Mouse (Mus musculus): ENCODE data around the gene Syt9. TPM values are rescaled to one million over a fixed set of nuclear protein-coding genes. Genes with fewer than 3 reads are reported as not detected.

The Syt9 gene
- polyA plus RNA-seq, 1 experiment from 2014 or later, result 6.9 TPM

GRCm38 (mm10) chr7:107516704-107517410 lies 146.3 kb downstream of the Syt9 start:
- ATAC-seq (replicated peaks; ENCODE audit: low FRiP score, low TSS enrichment, low read depth) (no peak), DNase-seq (ENCODE audit: low spot score) (no peak)
- H3K27me3 ChIP-seq (replicated peaks; ENCODE audit: control insufficient read depth, insufficient read depth, low read length), result no peaks in the 10 kb centered on the region
- H3K27ac ChIP-seq (ENCODE audit: low read depth), result no peak overlapping the region
- H3K9me3 ChIP-seq (ENCODE audit: control insufficient read depth, low read length), result no peaks in the 10 kb centered on the region
- WGBS, result 41% methylated on average over 8 of the region's 8 CpGs
- H3K36me3 ChIP-seq (ENCODE audit: control insufficient read depth, insufficient read depth, low read length), result no peaks in the 10 kb centered on the region
- H3K4me3 ChIP-seq (ENCODE audit: low read depth, low read length), result no peak overlapping the region
- H3K9ac ChIP-seq (ENCODE audit: low read length), result no peak overlapping the region
- H3K4me2 ChIP-seq (ENCODE audit: low read length), result no peak overlapping the region
- 0 out of 2 replicates have a peak, but pooled peaks cover 3% of the 10 kb centered on the region for H3K4me1 ChIP-seq (replicated peaks; ENCODE audit: control insufficient read depth, insufficient read depth, low read length)

- Histone ChIP-seq H3K27me3 (replicated peaks; ENCODE audit: control insufficient read depth, insufficient read depth, low read length) (no peaks in the 10 kb centered on the region), H3K4me1 (replicated peaks; ENCODE audit: control insufficient read depth, insufficient read depth, low read length) (0 out of 2 replicates have a peak, but pooled peaks cover 3% of the 10 kb centered on the region), H3K4me2 (ENCODE audit: low read length) (no peak overlapping the region), H3K9me3 (ENCODE audit: control insufficient read depth, low read length) (no peaks in the 10 kb centered on the region), H3K36me3 (ENCODE audit: control insufficient read depth, insufficient read depth, low read length) (no peaks in the 10 kb centered on the region), H3K4me3 (ENCODE audit: low read depth, low read length) (no peak overlapping the region), H3K27ac (ENCODE audit: low read depth) (no peak overlapping the region), H3K9ac (ENCODE audit: low read length) (no peak overlapping the region)
- 87% methylated on average over 12 of the region's 12 CpGs for WGBS
- DNase-seq (ENCODE audit: low spot score) (no peak), ATAC-seq (replicated peaks; ENCODE audit: low FRiP score, low TSS enrichment, low read depth) (no peak)
Measured at GRCm38 (mm10) chr7:107519256-107520025, 148.9 kb downstream of the Syt9 start.

- no peak overlapping the region for H3K27ac ChIP-seq (ENCODE audit: low read depth)
- H3K9ac ChIP-seq (ENCODE audit: low read length), result no peak overlapping the region
- no peaks in the 10 kb centered on the region for H3K27me3 ChIP-seq (replicated peaks; ENCODE audit: control insufficient read depth, insufficient read depth, low read length)
- no peak for ATAC-seq (replicated peaks; ENCODE audit: low FRiP score, low TSS enrichment, low read depth)
- no peak overlapping the region for H3K4me2 ChIP-seq (ENCODE audit: low read length)
- no peak for DNase-seq (ENCODE audit: low spot score)
- H3K4me3 ChIP-seq (ENCODE audit: low read depth, low read length), result no peak overlapping the region
- 82% methylated on average over 6 of the region's 6 CpGs for WGBS
- H3K4me1 ChIP-seq (replicated peaks; ENCODE audit: control insufficient read depth, insufficient read depth, low read length), result 0 out of 2 replicates have a peak, but pooled peaks cover 3% of the 10 kb centered on the region
- H3K36me3 ChIP-seq (ENCODE audit: control insufficient read depth, insufficient read depth, low read length), result no peaks in the 10 kb centered on the region
- H3K9me3 ChIP-seq (ENCODE audit: control insufficient read depth, low read length), result no peaks in the 10 kb centered on the region
Measured at GRCm38 (mm10) chr7:107521411-107521810, 150.9 kb downstream of the Syt9 start.

- Histone ChIP-seq H3K4me2 (ENCODE audit: low read length) (no peak overlapping the region), H3K27me3 (replicated peaks; ENCODE audit: control insufficient read depth, insufficient read depth, low read length) (no peaks in the 10 kb centered on the region), H3K36me3 (ENCODE audit: control insufficient read depth, insufficient read depth, low read length) (no peaks in the 10 kb centered on the region), H3K9ac (ENCODE audit: low read length) (no peak overlapping the region), H3K9me3 (ENCODE audit: control insufficient read depth, low read length) (no peaks in the 10 kb centered on the region), H3K4me1 (replicated peaks; ENCODE audit: control insufficient read depth, insufficient read depth, low read length) (no peaks in the 10 kb centered on the region), H3K4me3 (ENCODE audit: low read depth, low read length) (no peak overlapping the region), H3K27ac (ENCODE audit: low read depth) (no peak overlapping the region)
- DNase-seq (ENCODE audit: low spot score), result peak; percentile 64
- no peak for ATAC-seq (replicated peaks; ENCODE audit: low FRiP score, low TSS enrichment, low read depth)
- 5% methylated on average over 1 of the region's 1 CpGs for WGBS
Measured at GRCm38 (mm10) chr7:107526299-107526698, 155.8 kb downstream of the Syt9 start.

- no peaks in the 10 kb centered on the region for H3K36me3 ChIP-seq (ENCODE audit: control insufficient read depth, insufficient read depth, low read length)
- no peaks in the 10 kb centered on the region for H3K27me3 ChIP-seq (replicated peaks; ENCODE audit: control insufficient read depth, insufficient read depth, low read length)
- ATAC-seq (replicated peaks; ENCODE audit: low FRiP score, low TSS enrichment, low read depth) (no peak), DNase-seq (ENCODE audit: low spot score) (no peak)
- no peak overlapping the region for H3K4me3 ChIP-seq (ENCODE audit: low read depth, low read length)
- no peaks in the 10 kb centered on the region for H3K4me1 ChIP-seq (replicated peaks; ENCODE audit: control insufficient read depth, insufficient read depth, low read length)
- 69% methylated on average over 3 of the region's 3 CpGs for WGBS
- no peak overlapping the region for H3K9ac ChIP-seq (ENCODE audit: low read length)
- no peak overlapping the region for H3K27ac ChIP-seq (ENCODE audit: low read depth)
- no peaks in the 10 kb centered on the region for H3K9me3 ChIP-seq (ENCODE audit: control insufficient read depth, low read length)
- no peak overlapping the region for H3K4me2 ChIP-seq (ENCODE audit: low read length)
Measured at GRCm38 (mm10) chr7:107528169-107528772, 157.7 kb downstream of the Syt9 start.

GRCm38 (mm10) chr7:107529364-107529763 lies 158.8 kb downstream of the Syt9 start:
- Histone ChIP-seq H3K4me3 (ENCODE audit: low read depth, low read length) (no peak overlapping the region), H3K27ac (ENCODE audit: low read depth) (no peak overlapping the region), H3K9me3 (ENCODE audit: control insufficient read depth, low read length) (no peaks in the 10 kb centered on the region), H3K4me1 (replicated peaks; ENCODE audit: control insufficient read depth, insufficient read depth, low read length) (no peaks in the 10 kb centered on the region), H3K4me2 (ENCODE audit: low read length) (no peak overlapping the region), H3K9ac (ENCODE audit: low read length) (no peak overlapping the region), H3K27me3 (replicated peaks; ENCODE audit: control insufficient read depth, insufficient read depth, low read length) (no peaks in the 10 kb centered on the region), H3K36me3 (ENCODE audit: control insufficient read depth, insufficient read depth, low read length) (no peaks in the 10 kb centered on the region)
- ATAC-seq (replicated peaks; ENCODE audit: low FRiP score, low TSS enrichment, low read depth) (no peak), DNase-seq (ENCODE audit: low spot score) (no peak)
- 52% methylated on average over 5 of the region's 5 CpGs for WGBS

GRCm38 (mm10) chr7:107535311-107535710 lies 164.8 kb downstream of the Syt9 start:
- Histone ChIP-seq H3K9me3 (ENCODE audit: control insufficient read depth, low read length) (no peaks in the 10 kb centered on the region), H3K4me3 (ENCODE audit: low read depth, low read length) (no peak overlapping the region), H3K36me3 (ENCODE audit: control insufficient read depth, insufficient read depth, low read length) (no peaks in the 10 kb centered on the region), H3K9ac (ENCODE audit: low read length) (no peak overlapping the region), H3K4me1 (replicated peaks; ENCODE audit: control insufficient read depth, insufficient read depth, low read length) (no peaks in the 10 kb centered on the region), H3K27ac (ENCODE audit: low read depth) (no peak overlapping the region), H3K27me3 (replicated peaks; ENCODE audit: control insufficient read depth, insufficient read depth, low read length) (no peaks in the 10 kb centered on the region), H3K4me2 (ENCODE audit: low read length) (no peak overlapping the region)
- DNase-seq (ENCODE audit: low spot score) (no peak), ATAC-seq (replicated peaks; ENCODE audit: low FRiP score, low TSS enrichment, low read depth) (no peak)
- 87% methylated on average over 4 of the region's 4 CpGs for WGBS

- no peaks in the 10 kb centered on the region for H3K4me1 ChIP-seq (replicated peaks; ENCODE audit: control insufficient read depth, insufficient read depth, low read length)
- no peak overlapping the region for H3K4me3 ChIP-seq (ENCODE audit: low read depth, low read length)
- H3K36me3 ChIP-seq (ENCODE audit: control insufficient read depth, insufficient read depth, low read length), result no peaks in the 10 kb centered on the region
- 75% methylated on average over 6 of the region's 6 CpGs for WGBS
- no peak overlapping the region for H3K4me2 ChIP-seq (ENCODE audit: low read length)
- no peak for DNase-seq (ENCODE audit: low spot score)
- no peaks in the 10 kb centered on the region for H3K9me3 ChIP-seq (ENCODE audit: control insufficient read depth, low read length)
- no peak for ATAC-seq (replicated peaks; ENCODE audit: low FRiP score, low TSS enrichment, low read depth)
- no peaks in the 10 kb centered on the region for H3K27me3 ChIP-seq (replicated peaks; ENCODE audit: control insufficient read depth, insufficient read depth, low read length)
- H3K27ac ChIP-seq (ENCODE audit: low read depth), result no peak overlapping the region
- no peak overlapping the region for H3K9ac ChIP-seq (ENCODE audit: low read length)
Measured at GRCm38 (mm10) chr7:107536516-107536915, 166.0 kb downstream of the Syt9 start.
